Mouse (Mus musculus): ENCODE results near the gene D630045J12Rik. TPM values are rescaled to one million over a fixed set of nuclear protein-coding genes. Genes with fewer than 3 reads are reported as not detected.

Gene D630045J12Rik
- polyA plus RNA-seq, 1 experiment from 2014 or later: 13.6 TPM

- WGBS: 78% methylated on average over 9 of the region's 9 CpGs
- no peak for ATAC-seq (ENCODE audit: low FRiP score)
- no peak overlapping the region for H3K9ac ChIP-seq
- H3K27me3 ChIP-seq: no peaks in the 10 kb centered on the region
- no peak overlapping the region for H3K27ac ChIP-seq
- H3K9me3 ChIP-seq: no peaks in the 10 kb centered on the region
- peaks cover 60% of the 10 kb centered on the region for H3K36me3 ChIP-seq (replicated peaks)
- H3K4me2 ChIP-seq: no peak overlapping the region
- no peak overlapping the region for H3K4me3 ChIP-seq (replicated peaks)
- no peaks in the 10 kb centered on the region for H3K4me1 ChIP-seq
Measured at GRCm38 (mm10) chr6:38144161-38144998, 109.4 kb downstream of the D630045J12Rik start.

- no peaks in the 10 kb centered on the region for H3K27me3 ChIP-seq
- H3K36me3 ChIP-seq (replicated peaks): peaks cover 48% of the 10 kb centered on the region
- ATAC-seq (ENCODE audit: low FRiP score): no peak
- WGBS: 91% methylated on average over 9 of the region's 9 CpGs
- no peaks in the 10 kb centered on the region for H3K4me1 ChIP-seq
- no peaks in the 10 kb centered on the region for H3K9me3 ChIP-seq
- H3K9ac ChIP-seq: no peak overlapping the region
- no peak overlapping the region for H3K4me3 ChIP-seq (replicated peaks)
- no peak overlapping the region for H3K27ac ChIP-seq
- H3K4me2 ChIP-seq: no peak overlapping the region
Measured at GRCm38 (mm10) chr6:38140402-38140801, 113.4 kb downstream of the D630045J12Rik start.

GRCm38 (mm10) chr6:38139086-38139485 is 114.7 kb downstream of the D630045J12Rik start:
- Histone ChIP-seq H3K4me2 (no peak overlapping the region), H3K4me1 (no peaks in the 10 kb centered on the region), H3K27ac (no peak overlapping the region), H3K4me3 (replicated peaks) (no peak overlapping the region), H3K9me3 (no peaks in the 10 kb centered on the region), H3K27me3 (no peaks in the 10 kb centered on the region), H3K36me3 (replicated peaks) (peaks cover 50% of the 10 kb centered on the region), H3K9ac (no peak overlapping the region)
- ATAC-seq (ENCODE audit: low FRiP score): no peak
- 90% methylated on average over 3 of the region's 3 CpGs for WGBS

- ATAC-seq (ENCODE audit: low FRiP score): no peak
- H3K36me3 ChIP-seq (replicated peaks): peaks cover 57% of the 10 kb centered on the region
- 89% methylated on average over 8 of the region's 8 CpGs for WGBS
Measured at GRCm38 (mm10) chr6:38134806-38135559, 118.8 kb downstream of the D630045J12Rik start.

GRCm38 (mm10) chr6:38131801-38132231 is 122.0 kb downstream of the D630045J12Rik start:
- Histone ChIP-seq H3K4me2 (no peak overlapping the region), H3K4me1 (no peaks in the 10 kb centered on the region), H3K27me3 (no peaks in the 10 kb centered on the region), H3K9me3 (no peaks in the 10 kb centered on the region), H3K36me3 (replicated peaks) (peaks cover 69% of the 10 kb centered on the region), H3K27ac (no peak overlapping the region), H3K4me3 (replicated peaks) (no peak overlapping the region), H3K9ac (peak overlapping the region; percentile 33; the same call in 1 of the 2 replicates)
- ATAC-seq (ENCODE audit: low FRiP score): no peak
- WGBS: 89% methylated on average over 4 of the region's 4 CpGs

More at GRCm38 (mm10) chr6:38134806-38135559, 118.8 kb downstream of the D630045J12Rik start:
- no peaks in the 10 kb centered on the region for H3K9me3 ChIP-seq
- no peak overlapping the region for H3K4me3 ChIP-seq (replicated peaks)
- H3K9ac ChIP-seq: no peak overlapping the region
- no peaks in the 10 kb centered on the region for H3K27me3 ChIP-seq
- no peaks in the 10 kb centered on the region for H3K4me1 ChIP-seq
- no peak overlapping the region for H3K4me2 ChIP-seq
- H3K27ac ChIP-seq: no peak overlapping the region

GRCm38 (mm10) chr6:38129883-38130282 is 123.9 kb downstream of the D630045J12Rik start:
- Histone ChIP-seq H3K4me1 (no peaks in the 10 kb centered on the region), H3K9ac (no peak overlapping the region), H3K4me3 (replicated peaks) (no peak overlapping the region), H3K9me3 (no peaks in the 10 kb centered on the region), H3K27me3 (no peaks in the 10 kb centered on the region), H3K27ac (no peak overlapping the region), H3K4me2 (no peak overlapping the region), H3K36me3 (replicated peaks) (peaks cover 70% of the 10 kb centered on the region)
- 97% methylated on average over 5 of the region's 5 CpGs for WGBS
- ATAC-seq (ENCODE audit: low FRiP score): no peak

- H3K36me3 ChIP-seq (replicated peaks): peaks cover 77% of the 10 kb centered on the region
- no peak overlapping the region for H3K4me3 ChIP-seq (replicated peaks)
- ATAC-seq (ENCODE audit: low FRiP score): no peak
- no peaks in the 10 kb centered on the region for H3K27me3 ChIP-seq
- H3K4me1 ChIP-seq: no peaks in the 10 kb centered on the region
- no peak overlapping the region for H3K4me2 ChIP-seq
- no peak overlapping the region for H3K27ac ChIP-seq
- WGBS: 93% methylated on average over 14 of the region's 14 CpGs
- H3K9ac ChIP-seq: no peak overlapping the region
- H3K9me3 ChIP-seq: no peaks in the 10 kb centered on the region
Measured at GRCm38 (mm10) chr6:38128115-38128514, 125.7 kb downstream of the D630045J12Rik start.

GRCm38 (mm10) chr6:38125462-38125861 is 128.3 kb downstream of the D630045J12Rik start:
- WGBS: 96% methylated on average over 3 of the region's 3 CpGs
- ATAC-seq (ENCODE audit: low FRiP score): no peak

GRCm38 (mm10) chr6:38124882-38125281 is 128.9 kb downstream of the D630045J12Rik start:
- H3K4me2 ChIP-seq: no peak overlapping the region
- H3K9me3 ChIP-seq: no peaks in the 10 kb centered on the region
- peaks cover 56% of the 10 kb centered on the region for H3K36me3 ChIP-seq (replicated peaks)
- WGBS: 90% methylated on average over 5 of the region's 5 CpGs
- no peaks in the 10 kb centered on the region for H3K4me1 ChIP-seq
- no peak overlapping the region for H3K9ac ChIP-seq
- ATAC-seq (ENCODE audit: low FRiP score): no peak
- H3K27me3 ChIP-seq: no peaks in the 10 kb centered on the region
- H3K27ac ChIP-seq: no peak overlapping the region
- H3K4me3 ChIP-seq (replicated peaks): no peak overlapping the region

More at GRCm38 (mm10) chr6:38125462-38125861, 128.3 kb downstream of the D630045J12Rik start:
- Histone ChIP-seq H3K4me1 (no peaks in the 10 kb centered on the region), H3K27ac (no peak overlapping the region), H3K36me3 (replicated peaks) (peaks cover 62% of the 10 kb centered on the region), H3K4me2 (no peak overlapping the region), H3K4me3 (replicated peaks) (no peak overlapping the region), H3K9me3 (no peaks in the 10 kb centered on the region), H3K27me3 (no peaks in the 10 kb centered on the region), H3K9ac (no peak overlapping the region)

GRCm38 (mm10) chr6:38124207-38124835 is 129.5 kb downstream of the D630045J12Rik start, which contains the start of gene Atp6v0a4:
Atp6v0a4 (minus strand) TSS chr6:38124586.
- Histone ChIP-seq H3K27me3 (no peaks in the 10 kb centered on the region), H3K36me3 (replicated peaks) (peaks cover 50% of the 10 kb centered on the region), H3K9ac (no peak within 1 kb of the TSS), H3K4me1 (no peaks in the 10 kb centered on the region), H3K4me2 (no peak within 1 kb of the TSS), H3K4me3 (replicated peaks) (no peak within 1 kb of the TSS), H3K9me3 (no peaks in the 10 kb centered on the region), H3K27ac (no peak within 1 kb of the TSS)
- 93% methylated on average over 7 of the region's 7 CpGs for WGBS
- no peak for ATAC-seq (ENCODE audit: low FRiP score)

GRCm38 (mm10) chr6:38123471-38124206 is 130.2 kb downstream of the D630045J12Rik start:
- Histone ChIP-seq H3K27ac (no peak overlapping the region), H3K4me3 (replicated peaks) (no peak overlapping the region), H3K36me3 (replicated peaks) (peaks cover 47% of the 10 kb centered on the region), H3K4me2 (no peak overlapping the region), H3K9me3 (no peaks in the 10 kb centered on the region), H3K4me1 (no peaks in the 10 kb centered on the region), H3K27me3 (no peaks in the 10 kb centered on the region), H3K9ac (no peak overlapping the region)
- 86% methylated on average over 18 of the region's 18 CpGs for WGBS
- ATAC-seq (ENCODE audit: low FRiP score): no peak
